ENCODE assay signal across 8 mouse cellular contexts in genomic region chr11:50931451-50931866, GRCm38 (mm10). TPM values are rescaled to one million over a fixed set of nuclear protein-coding genes. Genes with fewer than 3 reads are reported as not detected.
A peak's percentile ranks its signal among the peaks of the same experiment; 100 is the strongest.
DNase-seq lines count a peak whose midpoint lies in the region; ATAC-seq and TF ChIP-seq lines count a peak whose summit lies in the region.

Zfp354b (minus strand) TSS chr11:50931633.

- DNase-seq in NIH3T3 (ENCODE audit: low read depth) = peak; percentile 88
- peak; percentile 93 to 96 for DNase-seq in cerebellum, postnatal 10 days
- peak; percentile 63 to 74 for DNase-seq in frontal cortex, postnatal 25 days (ENCODE audit: low spot score in 2 of 2)
- peak; percentile 75 to 93 for DNase-seq in layer of hippocampus, postnatal 14 days (ENCODE audit: low spot score in 2 of 2)
- peak; percentile 83 for DNase-seq in lung, postnatal 0 days (ENCODE audit: low spot score)
- peak; percentile 76 for DNase-seq in ovary, postnatal 36 days (ENCODE audit: low spot score)
- DNase-seq in thymus, postnatal 14 days = peak; percentile 63

- TF ChIP-seq CTCF in lung, postnatal 0 days (IDR thresholded peaks at IDR 0.05) = no peak

- H3K4me3 ChIP-seq in hindbrain, embryonic 13.5 days = peak within 1 kb of the TSS; percentile 65
- peak within 1 kb of the TSS; percentile 72 for H3K4me3 ChIP-seq in lung, postnatal 0 days (ENCODE audit: low read depth, low read length)

- H3K9ac ChIP-seq in hindbrain, embryonic 13.5 days = peak within 1 kb of the TSS; percentile 80
- peak within 1 kb of the TSS; percentile 49 for H3K9ac ChIP-seq in lung, postnatal 0 days (replicated peaks; ENCODE audit: low read depth)

- peak; percentile 96 for ATAC-seq in hindbrain, embryonic 13.5 days (ENCODE audit: low FRiP score)
- peak; percentile 95 for ATAC-seq in lung, postnatal 0 days

- TF ChIP-seq EP300 in lung, postnatal 0 days (IDR thresholded peaks at IDR 0.05) = no peak

- peaks cover 15% of the 10 kb centered on the region for H3K4me1 ChIP-seq in hindbrain, embryonic 13.5 days (replicated peaks)
- H3K4me1 ChIP-seq in lung, postnatal 0 days (ENCODE audit: insufficient read depth, low read depth, low read length) = no peaks in the 10 kb centered on the region

- peak within 1 kb of the TSS; percentile 89 for H3K4me2 ChIP-seq in hindbrain, embryonic 13.5 days
- peak within 1 kb of the TSS; percentile 93 for H3K4me2 ChIP-seq in lung, postnatal 0 days (replicated peaks; ENCODE audit: low read depth, low read length)

- H3K27ac ChIP-seq in hindbrain, embryonic 13.5 days = peak within 1 kb of the TSS; percentile 87
- peak within 1 kb of the TSS; percentile 57 for H3K27ac ChIP-seq in lung, postnatal 0 days (ENCODE audit: low read length)

- H3K9me3 ChIP-seq in hindbrain, embryonic 13.5 days = no peaks in the 10 kb centered on the region
- no peaks in the 10 kb centered on the region for H3K9me3 ChIP-seq in lung, postnatal 0 days (ENCODE audit: low read length)

- no peaks in the 10 kb centered on the region for H3K36me3 ChIP-seq in hindbrain, embryonic 13.5 days
- no peaks in the 10 kb centered on the region for H3K36me3 ChIP-seq in lung, postnatal 0 days (ENCODE audit: insufficient read depth, low read length)

- under 1% methylated on average over 18 of the region's 18 CpGs for WGBS in hindbrain, embryonic 13.5 days
- 0% methylated on average over 18 of the region's 18 CpGs for WGBS in lung, postnatal 0 days

- peaks cover 4% of the 10 kb centered on the region; the same call in 1 of the 2 replicates for H3K27me3 ChIP-seq in hindbrain, embryonic 13.5 days
- H3K27me3 ChIP-seq in lung, postnatal 0 days (replicated peaks; ENCODE audit: insufficient read depth, low read length) = no peaks in the 10 kb centered on the region

RNA-seq across cellular contexts. Expression of gene Zfp354b, which starts in this region (rescaled TPM):
- polyA plus RNA-seq in hindbrain, embryonic 13.5 days (2015; fragmentation: Nextera tagmentation; extraction: Ambion mirVana) = 3.4 and 4.3 TPM in 2 replicates
- 1 to 10 TPM; 4.8 to 6.6 TPM for total RNA-seq in layer of hippocampus, postnatal 14 days (2021)
- polyA plus RNA-seq in lung, postnatal 0 days (2015; fragmentation: Nextera tagmentation; extraction: Ambion mirVana) = 1.1 TPM in 2 replicates

Comparison
In these comparisons a context has a peak if more than half of its experiments do, and no peak if none do; other contexts are left out.
1. Peak in every context shown above with its lines: DNase-seq, ATAC-seq, H3K4me3 ChIP-seq and H3K27ac ChIP-seq.